Mouse (Mus musculus) testis, adult 2 months (tissue): ENCODE results near the gene Hnrnpab. TPM values are rescaled to one million over a fixed set of nuclear protein-coding genes. Genes with fewer than 3 reads are reported as not detected.

ENCODE experiments used
- H3K27ac ChIP-seq: fragments of 200-500 bp; 2 replicates; pipeline ENCODE4 v1.5.1; 2012; ENCODE audit warnings: low read depth, low read length; ENCODE audit not compliant: control insufficient read depth, insufficient read depth
- H3K27me3 ChIP-seq: fragments of 200-500 bp; 2 replicates; pipeline ENCODE4 v1.6.1; 2012; ENCODE audit warnings: mild to moderate bottlenecking, low read length, moderate library complexity; ENCODE audit not compliant: control insufficient read depth, insufficient read depth
- H3K36me3 ChIP-seq: fragments of 200-500 bp; 2 replicates; pipeline ENCODE4 v1.6.1; 2012; ENCODE audit warnings: mild to moderate bottlenecking, low read length; ENCODE audit not compliant: control insufficient read depth, insufficient read depth
- H3K4me1 ChIP-seq: fragments of 200-500 bp; 2 replicates; pipeline ENCODE4 v1.6.1; 2012; ENCODE audit warnings: low read length; ENCODE audit not compliant: control insufficient read depth, insufficient read depth
- H3K4me3 ChIP-seq: fragments of 200-500 bp; 2 replicates; pipeline ENCODE4 v1.5.1; 2012; ENCODE audit warnings: low read depth, mild to moderate bottlenecking, low read length, moderate library complexity, mixed read lengths; ENCODE audit not compliant: control insufficient read depth
- CTCF ChIP-seq: fragments of 200-500 bp; IDR thresholded peaks from 2 replicates; pipeline ENCODE4 v1.5.1; 2012; ENCODE audit warnings: low read depth, mild to moderate bottlenecking, inconsistent platforms, low read length, moderate library complexity; ENCODE audit not compliant: control insufficient read depth, insufficient read depth, insufficient replicate concordance
- POLR2A ChIP-seq: fragments of 200-500 bp; IDR thresholded peaks from 2 replicates; pipeline ENCODE4 v1.6.1; 2012; ENCODE audit warnings: low read depth, mild to moderate bottlenecking, inconsistent platforms, low read length, moderate library complexity; ENCODE audit not compliant: control insufficient read depth
- polyA plus RNA-seq: library from polyadenylated mRNA; depleted of rRNA; stranded (reverse); fragments of >200 nt; gene quantifications from 2 replicates; pipeline ENCODE4 v1.2.3, GENCODE M21; 2012; rRNA removed

Gene Hnrnpab
- polyA plus RNA-seq, 1 experiment: 85.0 TPM

DNA sequence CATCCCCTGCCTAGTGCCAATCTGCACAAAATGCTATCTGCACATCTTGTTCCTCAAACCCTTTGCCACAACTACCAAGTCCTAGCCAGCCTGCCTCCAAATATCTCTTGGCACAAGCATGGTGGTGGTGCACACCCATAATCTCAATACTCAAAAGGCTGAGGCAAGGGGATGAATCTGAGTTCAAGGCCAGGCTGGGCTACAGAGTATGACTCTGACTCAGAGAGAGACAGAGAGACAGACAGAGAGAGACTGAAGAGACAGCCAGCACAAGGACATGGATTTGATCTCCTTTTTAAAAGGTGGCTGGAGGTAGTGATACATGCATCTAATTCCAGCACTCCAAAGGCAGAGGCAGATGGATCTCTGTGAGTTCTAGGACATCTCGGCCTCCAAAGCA lies 43.4 kb downstream of the Hnrnpab start:
- H3K27ac ChIP-seq: no peak overlapping the region
- H3K4me1 ChIP-seq: no peaks in the 10 kb centered on the region
- TF ChIP-seq POLR2A (no peak), CTCF (no peak)
- no peaks in the 10 kb centered on the region for H3K36me3 ChIP-seq
- H3K4me3 ChIP-seq: no peak overlapping the region
- H3K27me3 ChIP-seq: no peaks in the 10 kb centered on the region

DNA sequence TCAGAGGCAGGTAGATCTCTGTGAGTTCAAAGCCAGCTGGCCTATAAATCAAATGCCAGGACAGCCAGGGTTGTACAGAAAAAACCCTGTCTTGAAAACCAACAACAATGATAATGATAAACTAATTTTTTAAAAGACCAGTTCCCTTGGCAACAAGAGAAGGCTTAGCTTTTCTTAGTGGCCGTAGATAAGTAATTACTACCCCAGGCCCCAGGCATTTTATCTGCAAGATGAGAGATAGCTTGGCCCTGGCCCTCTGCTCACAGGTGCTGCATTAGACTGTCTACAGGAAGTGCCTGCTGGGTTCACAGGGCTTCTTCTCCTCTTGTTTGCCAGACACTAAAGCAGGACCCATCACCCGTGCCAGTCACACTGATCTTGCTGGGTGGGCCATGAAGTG lies 51.6 kb downstream of the Hnrnpab start:
- TF ChIP-seq CTCF (no peak), POLR2A (no peak)
- Histone ChIP-seq H3K36me3 (no peaks in the 10 kb centered on the region), H3K27me3 (no peaks in the 10 kb centered on the region), H3K4me3 (no peak overlapping the region), H3K27ac (no peak overlapping the region), H3K4me1 (peaks cover 4% of the 10 kb centered on the region)

DNA sequence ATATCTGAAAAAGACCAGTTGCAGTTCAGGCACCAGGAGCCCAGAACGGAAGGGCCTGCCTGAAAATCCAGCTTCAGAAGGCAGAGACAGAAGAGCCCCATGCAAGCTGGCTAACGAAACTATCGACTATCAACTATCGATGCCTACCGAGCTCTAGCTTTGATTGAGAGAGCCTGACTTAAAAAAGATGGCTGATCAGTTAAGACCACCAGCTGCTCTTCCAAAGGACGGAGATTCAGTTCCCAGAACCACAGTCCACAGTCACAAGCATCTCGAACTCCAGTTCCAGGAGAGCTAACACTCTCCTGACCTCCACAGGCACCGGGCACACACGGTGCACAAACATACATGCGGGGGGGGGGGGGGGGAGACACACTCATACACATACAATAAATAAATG lies 52.1 kb downstream of the Hnrnpab start:
- H3K27ac ChIP-seq: no peak overlapping the region
- no peaks in the 10 kb centered on the region for H3K36me3 ChIP-seq
- H3K4me1 ChIP-seq: peaks cover 4% of the 10 kb centered on the region
- H3K4me3 ChIP-seq: peak overlapping the region; percentile 45
- no peaks in the 10 kb centered on the region for H3K27me3 ChIP-seq
- TF ChIP-seq POLR2A: no peak
- no peak for TF ChIP-seq CTCF

DNA sequence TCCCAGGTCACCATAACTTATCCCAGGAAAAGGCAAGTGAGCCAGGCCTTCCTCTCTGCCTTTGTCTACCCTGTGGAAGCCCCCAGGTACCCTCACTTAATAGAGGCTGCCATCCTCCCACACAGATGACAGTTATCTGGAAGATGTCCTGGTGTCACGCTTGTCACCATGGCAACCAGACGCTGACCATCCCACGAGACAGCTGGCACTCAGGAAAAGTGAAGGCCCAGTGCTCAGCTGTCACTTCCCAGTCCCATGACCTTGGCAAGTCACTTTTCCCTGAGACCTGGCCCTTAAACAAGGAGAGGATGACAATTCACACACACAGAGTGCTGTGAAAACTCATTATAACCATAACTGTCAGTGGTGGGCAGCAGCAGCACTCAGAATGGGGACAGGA lies 54.6 kb downstream of the Hnrnpab start:
- peak overlapping the region; percentile 19 for H3K4me3 ChIP-seq
- H3K27ac ChIP-seq: no peak overlapping the region
- no peak for TF ChIP-seq CTCF
- TF ChIP-seq POLR2A: no peak; the same call in 1 of the 2 replicates
- H3K36me3 ChIP-seq: no peaks in the 10 kb centered on the region
- no peaks in the 10 kb centered on the region for H3K27me3 ChIP-seq
- peaks cover 4% of the 10 kb centered on the region for H3K4me1 ChIP-seq

DNA sequence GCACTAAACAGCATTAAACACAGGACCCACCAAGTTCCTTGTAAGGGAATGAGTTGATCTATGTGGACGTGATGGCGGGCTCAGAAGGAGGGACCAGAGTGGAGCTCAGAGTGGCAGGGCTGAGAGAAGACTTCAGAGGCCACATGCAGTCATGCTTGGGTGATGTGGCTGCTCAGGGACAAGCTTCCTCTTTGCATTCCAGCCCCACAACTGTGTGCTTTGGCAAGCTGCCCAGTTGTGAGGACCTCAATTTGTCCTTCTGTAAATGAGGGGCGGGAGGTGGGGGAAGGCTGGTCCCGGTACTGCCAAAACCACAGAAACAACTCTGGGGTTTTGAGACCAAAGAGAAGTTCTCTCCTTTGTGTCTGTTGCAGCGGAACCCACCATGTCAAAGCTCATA lies 55.4 kb downstream of the Hnrnpab start:
- Histone ChIP-seq H3K27ac (no peak overlapping the region), H3K27me3 (no peaks in the 10 kb centered on the region), H3K4me1 (peaks cover 4% of the 10 kb centered on the region), H3K36me3 (no peaks in the 10 kb centered on the region), H3K4me3 (no peak overlapping the region)
- TF ChIP-seq POLR2A (no peak), CTCF (no peak)

Other genes starting within 250 kb of the Hnrnpab start
- gene Phykpl, start 22.1 kb downstream of the Hnrnpab start, polyA plus RNA-seq: 7.3 TPM in 2 replicates
- gene Nhp2, start 12.9 kb upstream of the Hnrnpab start, polyA plus RNA-seq: 32.0 and 33.5 TPM in 2 replicates
- 66.5 and 73.1 TPM in 2 replicates for gene Rmnd5b, start 29.0 kb upstream of the Hnrnpab start, polyA plus RNA-seq
- 16.3 and 19.0 TPM in 2 replicates for gene N4bp3, start 44.0 kb upstream of the Hnrnpab start, polyA plus RNA-seq
- 5.1 and 5.3 TPM in 2 replicates for gene D930048N14Rik, start 44.1 kb upstream of the Hnrnpab start, polyA plus RNA-seq
- 42.2 and 43.3 TPM in 2 replicates for gene 0610009B22Rik, start 82.0 kb upstream of the Hnrnpab start, polyA plus RNA-seq
- gene Sec24a, start 156.8 kb upstream of the Hnrnpab start, polyA plus RNA-seq: 19.7 and 22.1 TPM in 2 replicates
- 11.8 and 14.9 TPM in 2 replicates for gene Sar1b, start 156.8 kb upstream of the Hnrnpab start, polyA plus RNA-seq